ENCODE assay signal across 8 mouse cellular contexts in the genomic region with DNA sequence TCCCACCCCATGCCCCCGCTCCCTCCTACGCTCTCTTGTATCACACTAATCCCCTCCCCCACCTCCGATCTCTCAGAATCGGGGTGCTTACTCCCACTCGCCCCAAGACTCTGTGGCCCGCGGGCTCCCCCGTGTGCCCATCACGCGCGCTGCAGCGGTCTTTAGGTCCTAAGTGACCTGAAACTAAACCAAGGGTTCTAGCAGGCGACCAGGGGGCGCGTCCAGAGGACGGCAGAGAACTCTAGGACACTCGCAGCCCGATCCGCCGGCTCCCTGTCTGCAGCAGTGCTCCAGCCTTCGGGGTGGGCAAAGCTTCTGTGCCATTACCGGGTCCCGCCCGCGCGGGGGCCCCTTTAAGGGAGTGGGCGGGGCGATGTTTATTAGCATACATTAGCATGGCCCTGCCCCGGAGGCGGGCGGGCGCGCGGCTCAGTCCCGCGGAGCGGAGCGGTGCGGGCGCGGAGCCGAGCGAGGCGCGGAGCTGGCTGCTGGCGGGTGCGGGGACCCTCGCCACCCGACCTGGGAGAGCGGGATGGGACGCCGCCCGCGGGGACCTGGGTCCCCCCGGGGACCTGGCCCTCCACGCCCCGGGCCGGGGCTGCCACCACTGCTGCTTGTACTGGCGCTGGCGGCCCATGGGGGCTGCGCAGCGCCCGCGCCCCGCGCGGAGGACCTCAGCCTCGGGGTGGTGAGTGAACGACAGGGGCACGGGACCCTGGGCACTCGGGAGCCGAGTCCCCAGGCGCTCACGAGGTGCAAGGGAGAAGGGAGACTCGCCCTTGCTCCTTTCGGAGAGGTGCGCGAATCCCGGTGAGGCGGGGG. TPM values are rescaled to one million over a fixed set of nuclear protein-coding genes. Genes with fewer than 3 reads are reported as not detected.
DNase-seq lines count a peak whose midpoint lies in the region; ATAC-seq lines count a peak whose summit lies in the region.

Gene Mmp17, plus strand, starts transcription at position 409 of the 822 bp plus-strand sequence.

- WGBS in embryonic facial prominence, embryonic 10.5 days = under 1% methylated on average over 80 of the region's 80 CpGs
- WGBS in intestine, embryonic 16.5 days = under 1% methylated on average over 80 of the region's 80 CpGs

- intact Hi-C loops in left cerebral cortex, postnatal 25 days (cut with DNase I) = loop anchor here (2.0 kb wide), 4 partner anchors 167 to 521 kb away; no protein-coding TSS in a partner anchor

- DNase-seq in adrenal gland, postnatal 14 days = peak; percentile 92
- peak; percentile 89 for DNase-seq in embryonic facial prominence, embryonic 10.5 days (ENCODE audit: low spot score)
- peak; percentile 47 for DNase-seq in gonadal fat pad, adult 2 months (ENCODE audit: low read depth)
- peak; percentile 91 to 92 for DNase-seq in left cerebral cortex, postnatal 25 days (ENCODE audit: low spot score in 2 of 2)
- DNase-seq in mesoderm, embryonic 11.5 days (ENCODE audit: low read depth, low spot score) = peak; percentile 86
- peak; percentile 89 for DNase-seq in right cerebral cortex, postnatal 25 days
- DNase-seq in urinary bladder, postnatal 36 days (ENCODE audit: low spot score in 2 of 2) = peak; percentile 82 to 84

- peak within 1 kb of the TSS; percentile 100 for H3K4me2 ChIP-seq in intestine, embryonic 16.5 days (ENCODE audit: low read depth, low read length)

- no peaks in the 10 kb centered on the region for H3K9me3 ChIP-seq in embryonic facial prominence, embryonic 10.5 days
- no peaks in the 10 kb centered on the region for H3K9me3 ChIP-seq in intestine, embryonic 16.5 days (ENCODE audit: control insufficient read depth, low read length)

- peak within 1 kb of the TSS; percentile 79 for H3K27ac ChIP-seq in embryonic facial prominence, embryonic 10.5 days (replicated peaks)
- H3K27ac ChIP-seq in intestine, embryonic 16.5 days (ENCODE audit: low read length) = no peak within 1 kb of the TSS

- H3K4me1 ChIP-seq in embryonic facial prominence, embryonic 10.5 days = peaks cover 34% of the 10 kb centered on the region
- H3K4me1 ChIP-seq in intestine, embryonic 16.5 days (ENCODE audit: control insufficient read depth, insufficient read depth, low read length) = peaks cover 12% of the 10 kb centered on the region

- peak within 1 kb of the TSS; percentile 76 for H3K9ac ChIP-seq in intestine, embryonic 16.5 days (ENCODE audit: low read depth, low read length)

- peak within 1 kb of the TSS; percentile 86 for H3K4me3 ChIP-seq in embryonic facial prominence, embryonic 10.5 days
- H3K4me3 ChIP-seq in intestine, embryonic 16.5 days (ENCODE audit: low read length) = peak within 1 kb of the TSS; percentile 77

- no peaks in the 10 kb centered on the region for H3K36me3 ChIP-seq in embryonic facial prominence, embryonic 10.5 days (replicated peaks)
- no peaks in the 10 kb centered on the region for H3K36me3 ChIP-seq in intestine, embryonic 16.5 days (ENCODE audit: control insufficient read depth, insufficient read depth, low read length)

- ATAC-seq in intestine, embryonic 16.5 days = peak; percentile 96

- peaks cover 85% of the 10 kb centered on the region for H3K27me3 ChIP-seq in embryonic facial prominence, embryonic 10.5 days (replicated peaks; ENCODE audit: low read depth, poor library complexity, severe bottlenecking)
- peaks cover 35% of the 10 kb centered on the region for H3K27me3 ChIP-seq in intestine, embryonic 16.5 days (replicated peaks; ENCODE audit: control insufficient read depth, insufficient read depth, low read length)

RNA-seq across cellular contexts. Expression of gene Mmp17, which starts in this region (rescaled TPM):
- total RNA-seq in adrenal gland, postnatal 14 days (2021) = 1.2 and 1.7 TPM in 2 replicates
- 2.1 and 3.4 TPM in 2 replicates for polyA plus RNA-seq in embryonic facial prominence, embryonic 10.5 days (2016; fragmentation: Nextera tagmentation; extraction: Ambion mirVana)
- polyA plus RNA-seq in gonadal fat pad, adult 2 months (2012; rRNA removed) = 3.3 and 4.7 TPM in 2 replicates
- polyA plus RNA-seq in intestine, embryonic 16.5 days (2015; fragmentation: Nextera tagmentation; extraction: Ambion mirVana) = 3.6 and 4.8 TPM in 2 replicates
- 100 to 1,000 TPM; 100 to 101 TPM for total RNA-seq in left cerebral cortex, postnatal 25 days (2021)

Comparison
In these comparisons a context has a peak if more than half of its experiments do, and no peak if none do; other contexts are left out.
1. RNA of gene Mmp17 (total RNA-seq): 100 to 101 TPM in left cerebral cortex, postnatal 25 days; 1.2 to 1.7 TPM in adrenal gland, postnatal 14 days; every median in the first group is over 10 times any median in the second.
2. Peak in every context shown above with its lines, with median percentiles within 50 percentile points of each other: DNase-seq.